Mouse (Mus musculus) midbrain, embryonic 11.5 days (tissue): ENCODE measurements around the gene Spata45. TPM values are rescaled to one million over a fixed set of nuclear protein-coding genes. Genes with fewer than 3 reads are reported as not detected.

Experiments used
- ATAC-seq: fragments of 200-750 bp; cut with Nextera tagmentation; 2 replicates; pipeline ENCODE4 v1.8.0; 2017; ENCODE audit warnings: moderate TSS enrichment, moderate library complexity; ENCODE audit not compliant: low FRiP score
- DNase-seq: peaks from one replicate; pipeline ENCODE4 v3.0.0; 2015; ENCODE audit warnings: low spot score; ENCODE audit errors: missing footprints
- H3K27ac ChIP-seq: fragments of 300-500 bp; sonication (generic); 2 replicates; pipeline ENCODE4 v1.5.1; 2014; ENCODE audit warnings: low read depth, low read length
- H3K27me3 ChIP-seq: fragments of 300-500 bp; sonication (generic); 2 replicates; pipeline ENCODE4 v1.6.1; 2014; ENCODE audit warnings: mild to moderate bottlenecking, low read length, moderate library complexity, mixed read lengths; ENCODE audit not compliant: control insufficient read depth, insufficient read depth
- H3K36me3 ChIP-seq: fragments of 300-500 bp; sonication (generic); 2 replicates; pipeline ENCODE4 v1.6.1; 2014; ENCODE audit warnings: mild to moderate bottlenecking, low read length, moderate library complexity, mixed read lengths; ENCODE audit not compliant: control insufficient read depth, insufficient read depth
- H3K4me1 ChIP-seq: fragments of 300-500 bp; sonication (generic); 2 replicates; pipeline ENCODE4 v1.6.1; 2014; ENCODE audit warnings: low read length; ENCODE audit not compliant: control insufficient read depth, insufficient read depth
- H3K4me2 ChIP-seq: fragments of 300-500 bp; sonication (generic); 2 replicates; pipeline ENCODE4 v1.6.1; 2014; ENCODE audit warnings: mild to moderate bottlenecking, moderate library complexity
- H3K4me3 ChIP-seq: fragments of 300-500 bp; sonication (generic); 2 replicates; pipeline ENCODE4 v1.5.1; 2014; ENCODE audit warnings: low read depth, low read length
- H3K9ac ChIP-seq: fragments of 300-500 bp; sonication (generic); 2 replicates; pipeline ENCODE4 v1.6.1; 2014; ENCODE audit warnings: low read length
- H3K9me3 ChIP-seq: fragments of 300-500 bp; sonication (generic); 2 replicates; pipeline ENCODE4 v1.6.1; 2016; ENCODE audit warnings: low read length; ENCODE audit not compliant: control insufficient read depth
- WGBS: fragments of 180-500 bp; shearing (Covaris S2); extraction: QIAGEN DNeasy Blood & Tissue Kit; methylation state at CpG from one replicate; pipeline ENCODE4 v1.1.7; 2014; 5-methylcytosine and 5-hydroxymethylcytosine counted together
- polyA plus RNA-seq: library from polyadenylated mRNA; unstranded; fragments of >200 nt; fragmentation: Nextera tagmentation; extraction: Ambion mirVana; gene quantifications from 2 replicates; pipeline ENCODE4 v1.2.1, GENCODE M21; 2014

Spata45 gene
- polyA plus RNA-seq: not detected in 2 replicates

DNA sequence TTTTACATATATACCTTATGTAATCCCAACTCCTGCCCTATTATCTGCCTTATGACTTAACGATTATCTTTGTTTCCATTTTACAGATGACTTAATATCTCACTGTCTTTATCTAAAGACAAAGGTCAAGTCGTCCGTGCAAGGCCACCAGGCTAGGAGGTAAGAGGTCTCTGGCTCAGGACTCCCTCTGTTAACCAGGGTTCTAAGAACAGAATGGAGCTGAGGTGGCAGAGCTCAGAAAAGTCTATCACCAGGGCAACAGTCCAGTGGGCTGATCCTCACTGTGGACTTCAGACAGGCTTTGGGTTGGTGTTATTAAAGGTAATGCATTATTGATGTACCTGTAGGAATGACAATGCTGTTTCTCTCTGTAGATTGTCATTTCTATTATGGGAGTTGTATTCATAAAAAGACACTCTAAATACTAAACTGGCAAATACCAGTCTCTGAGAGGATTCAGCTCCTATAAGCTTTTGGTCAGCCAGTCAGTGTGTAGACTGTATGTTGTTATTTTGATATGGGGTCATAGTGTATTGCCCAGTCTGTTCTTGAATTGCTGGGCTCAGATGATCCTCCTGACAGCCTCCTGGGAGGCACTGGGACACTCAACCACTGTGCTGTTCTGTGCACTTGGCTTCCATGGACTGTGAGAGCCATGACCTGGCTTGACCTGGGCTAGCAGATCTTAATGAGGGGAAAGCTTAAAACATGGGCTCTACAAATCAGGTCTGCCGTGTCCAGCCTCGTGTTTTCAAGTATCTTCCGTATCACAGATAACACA lies at the start of gene Spata45:
TSS of gene Spata45 (plus strand) at position 86 of the 781 bp plus-strand sequence.
- H3K4me2 ChIP-seq: no peak within 1 kb of the TSS
- ATAC-seq: no peak
- no peak for DNase-seq
- H3K4me1 ChIP-seq: no peaks in the 10 kb centered on the region; the same call in 1 of the 2 replicates
- no peaks in the 10 kb centered on the region for H3K36me3 ChIP-seq
- no peak within 1 kb of the TSS for H3K27ac ChIP-seq
- no peaks in the 10 kb centered on the region for H3K27me3 ChIP-seq
- H3K9ac ChIP-seq: no peak within 1 kb of the TSS
- no peaks in the 10 kb centered on the region for H3K9me3 ChIP-seq
- WGBS: 77% methylated on average over 6 of the region's 6 CpGs
- H3K4me3 ChIP-seq: no peak within 1 kb of the TSS

DNA sequence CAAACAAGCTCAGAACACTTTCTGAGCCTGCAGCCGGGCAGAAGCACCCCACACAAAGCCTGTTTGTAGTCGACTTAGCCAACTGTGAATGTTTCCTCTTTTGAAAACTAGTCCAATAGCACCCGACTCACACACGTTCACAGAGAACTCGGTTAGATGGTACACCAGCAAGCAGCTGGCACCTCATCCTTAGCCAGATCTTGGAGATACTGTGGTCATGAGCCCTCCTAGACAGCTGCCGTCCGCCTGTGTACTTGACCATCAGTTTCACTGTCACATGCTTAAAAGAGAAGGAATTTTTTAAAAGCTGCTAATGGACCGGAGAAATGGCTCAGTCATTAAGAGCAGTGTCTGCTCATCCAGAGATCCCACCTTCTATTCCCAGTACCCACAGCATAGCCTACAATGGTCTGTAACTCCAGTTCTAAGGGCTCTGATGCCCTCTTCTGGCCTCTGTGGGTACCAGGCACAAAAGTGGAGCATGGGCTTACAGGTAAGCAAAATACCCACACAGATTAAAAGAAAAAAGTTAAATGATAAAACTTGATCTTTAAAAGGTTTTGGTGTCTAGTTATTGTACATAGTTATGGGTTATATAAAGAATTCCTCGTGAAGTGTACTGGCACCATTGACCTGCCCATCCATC lies 46.9 kb upstream of the Spata45 start:
- DNase-seq (no peak), ATAC-seq (no peak)
- no peak overlapping the region for H3K9ac ChIP-seq
- H3K27me3 ChIP-seq: no peaks in the 10 kb centered on the region
- no peak overlapping the region for H3K27ac ChIP-seq
- no peaks in the 10 kb centered on the region for H3K9me3 ChIP-seq
- H3K4me1 ChIP-seq: no peaks in the 10 kb centered on the region
- 81% methylated on average over 9 of the region's 9 CpGs for WGBS
- no peaks in the 10 kb centered on the region for H3K36me3 ChIP-seq
- H3K4me2 ChIP-seq: no peak overlapping the region
- no peak overlapping the region for H3K4me3 ChIP-seq

- H3K27ac ChIP-seq: no peak overlapping the region
- no peak for DNase-seq
- no peak overlapping the region for H3K4me3 ChIP-seq
- no peaks in the 10 kb centered on the region; the same call in 1 of the 2 replicates for H3K9me3 ChIP-seq
- no peaks in the 10 kb centered on the region for H3K36me3 ChIP-seq
- WGBS: 77% methylated on average over 7 of the region's 7 CpGs
- no peaks in the 10 kb centered on the region for H3K27me3 ChIP-seq
- H3K9ac ChIP-seq: no peak overlapping the region
- H3K4me1 ChIP-seq: no peaks in the 10 kb centered on the region
- H3K4me2 ChIP-seq: no peak overlapping the region
- ATAC-seq: no peak
Observed at GRCm38 (mm10) chr1:190995548-190995947, 40.9 kb upstream of the Spata45 start.

GRCm38 (mm10) chr1:190996346-190996877 lies 40.0 kb upstream of the Spata45 start:
- 75% methylated on average over 6 of the region's 6 CpGs for WGBS
- H3K4me1 ChIP-seq: no peaks in the 10 kb centered on the region
- ATAC-seq (no peak), DNase-seq (no peak)
- no peak overlapping the region for H3K27ac ChIP-seq
- H3K4me3 ChIP-seq: no peak overlapping the region
- no peaks in the 10 kb centered on the region for H3K27me3 ChIP-seq
- H3K9ac ChIP-seq: no peak overlapping the region
- no peaks in the 10 kb centered on the region for H3K36me3 ChIP-seq
- no peaks in the 10 kb centered on the region; the same call in 1 of the 2 replicates for H3K9me3 ChIP-seq
- no peak overlapping the region for H3K4me2 ChIP-seq

- H3K4me1 ChIP-seq: no peaks in the 10 kb centered on the region
- no peak overlapping the region for H3K27ac ChIP-seq
- H3K4me2 ChIP-seq: no peak overlapping the region
Observed at GRCm38 (mm10) chr1:190998027-190998426, 38.4 kb upstream of the Spata45 start.

GRCm38 (mm10) chr1:191000686-191001085 lies 35.8 kb upstream of the Spata45 start:
- Histone ChIP-seq H3K4me2 (no peak overlapping the region), H3K4me1 (no peaks in the 10 kb centered on the region), H3K9ac (no peak overlapping the region), H3K27me3 (no peaks in the 10 kb centered on the region), H3K9me3 (no peaks in the 10 kb centered on the region; the same call in 1 of the 2 replicates), H3K36me3 (peaks cover 3% of the 10 kb centered on the region; the same call in 1 of the 2 replicates), H3K27ac (no peak overlapping the region), H3K4me3 (no peak overlapping the region)
- ATAC-seq: no peak
- WGBS: 78% methylated on average over 3 of the region's 3 CpGs
- no peak for DNase-seq

More at GRCm38 (mm10) chr1:190998027-190998426, 38.4 kb upstream of the Spata45 start:
- DNase-seq (no peak), ATAC-seq (no peak)
- H3K9ac ChIP-seq: no peak overlapping the region
- H3K9me3 ChIP-seq: no peaks in the 10 kb centered on the region; the same call in 1 of the 2 replicates
- H3K36me3 ChIP-seq: no peaks in the 10 kb centered on the region
- 74% methylated on average over 1 of the region's 1 CpGs for WGBS
- no peaks in the 10 kb centered on the region for H3K27me3 ChIP-seq
- H3K4me3 ChIP-seq: no peak overlapping the region

GRCm38 (mm10) chr1:191002201-191002600 lies 34.2 kb upstream of the Spata45 start:
- no peak overlapping the region for H3K9ac ChIP-seq
- DNase-seq: no peak
- ATAC-seq: no peak

DNA sequence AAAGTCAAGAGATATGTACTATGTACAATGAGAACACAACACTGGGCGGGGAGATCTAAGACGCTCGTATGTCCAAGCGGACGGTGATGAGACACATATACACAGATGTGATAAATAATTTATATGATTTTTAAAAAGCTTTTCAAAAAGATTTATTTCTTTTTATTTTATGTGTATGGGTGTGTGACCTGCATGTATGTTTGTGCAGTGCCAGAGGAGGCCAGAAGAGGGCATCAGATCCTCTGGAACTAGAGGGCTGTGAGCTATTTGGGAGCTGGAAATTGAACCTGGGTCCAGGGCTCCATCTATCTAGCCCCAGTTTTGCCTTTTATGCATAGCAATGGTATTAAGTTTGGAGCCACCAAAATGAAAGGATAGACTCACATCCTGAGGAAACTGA lies 27.7 kb upstream of the Spata45 start:
- H3K4me3 ChIP-seq: no peak overlapping the region
- H3K4me2 ChIP-seq: no peak overlapping the region
- H3K27ac ChIP-seq: no peak overlapping the region
- no peak for ATAC-seq
- H3K9ac ChIP-seq: no peak overlapping the region
- no peak for DNase-seq
- 98% methylated on average over 5 of the region's 5 CpGs for WGBS
- peaks cover 13% of the 10 kb centered on the region; the same call in 1 of the 2 replicates for H3K36me3 ChIP-seq
- no peaks in the 10 kb centered on the region for H3K9me3 ChIP-seq
- no peaks in the 10 kb centered on the region for H3K4me1 ChIP-seq
- no peaks in the 10 kb centered on the region for H3K27me3 ChIP-seq

More at GRCm38 (mm10) chr1:191002201-191002600, 34.2 kb upstream of the Spata45 start:
- H3K4me1 ChIP-seq: no peaks in the 10 kb centered on the region
- H3K9me3 ChIP-seq: no peaks in the 10 kb centered on the region; the same call in 1 of the 2 replicates
- H3K4me3 ChIP-seq: no peak overlapping the region
- H3K27ac ChIP-seq: no peak overlapping the region
- peaks cover 3% of the 10 kb centered on the region; the same call in 1 of the 2 replicates for H3K36me3 ChIP-seq
- H3K27me3 ChIP-seq: no peaks in the 10 kb centered on the region
- no peak overlapping the region for H3K4me2 ChIP-seq
- 62% methylated on average over 6 of the region's 6 CpGs for WGBS

DNA sequence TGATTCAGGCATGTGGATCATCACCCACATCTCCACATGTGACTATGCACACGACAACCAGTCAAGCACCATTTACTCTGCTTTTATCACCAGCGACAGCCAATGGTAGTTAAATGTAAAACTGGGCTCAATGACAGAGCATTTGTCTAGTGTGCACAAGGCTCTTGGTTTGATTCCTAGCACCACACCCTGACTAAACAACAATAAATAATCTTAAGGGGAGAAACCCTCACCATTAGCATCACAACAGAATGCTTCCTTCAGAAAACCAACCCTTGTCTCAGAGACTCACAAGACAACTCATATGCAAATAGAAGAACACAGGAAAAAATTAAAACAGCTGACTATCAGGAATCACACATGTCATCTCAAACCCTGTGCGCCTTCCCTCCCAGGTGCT lies 22.2 kb upstream of the Spata45 start:
- no peak for ATAC-seq
- peaks cover 1% of the 10 kb centered on the region for H3K36me3 ChIP-seq

More for the DNA sequence above, 22.2 kb upstream of the Spata45 start:
- Histone ChIP-seq H3K9me3 (no peaks in the 10 kb centered on the region), H3K9ac (no peak overlapping the region), H3K27me3 (no peaks in the 10 kb centered on the region), H3K4me2 (no peak overlapping the region), H3K4me1 (no peaks in the 10 kb centered on the region), H3K4me3 (no peak overlapping the region), H3K27ac (no peak overlapping the region)
- DNase-seq: no peak
- WGBS: 93% methylated on average over 3 of the region's 3 CpGs
